Mouse (Mus musculus): ENCODE results near the gene Slc4a5.

- TF ChIP-seq POLR2A (IDR thresholded peaks at IDR 0.05; ENCODE audit: borderline replicate concordance, control insufficient read depth, low read depth, low read length) (no peak), CTCF (IDR thresholded peaks at IDR 0.05; ENCODE audit: control insufficient read depth, insufficient read depth, low read length) (no peak)
Measured at GRCm38 (mm10) chr6:83327591-83328190, 108.1 kb downstream of the Slc4a5 start.

Measured in bone marrow, adult 2 months (tissue).